Comparison of ENCODE assay signal across 9 mouse cellular contexts in the genomic region with DNA sequence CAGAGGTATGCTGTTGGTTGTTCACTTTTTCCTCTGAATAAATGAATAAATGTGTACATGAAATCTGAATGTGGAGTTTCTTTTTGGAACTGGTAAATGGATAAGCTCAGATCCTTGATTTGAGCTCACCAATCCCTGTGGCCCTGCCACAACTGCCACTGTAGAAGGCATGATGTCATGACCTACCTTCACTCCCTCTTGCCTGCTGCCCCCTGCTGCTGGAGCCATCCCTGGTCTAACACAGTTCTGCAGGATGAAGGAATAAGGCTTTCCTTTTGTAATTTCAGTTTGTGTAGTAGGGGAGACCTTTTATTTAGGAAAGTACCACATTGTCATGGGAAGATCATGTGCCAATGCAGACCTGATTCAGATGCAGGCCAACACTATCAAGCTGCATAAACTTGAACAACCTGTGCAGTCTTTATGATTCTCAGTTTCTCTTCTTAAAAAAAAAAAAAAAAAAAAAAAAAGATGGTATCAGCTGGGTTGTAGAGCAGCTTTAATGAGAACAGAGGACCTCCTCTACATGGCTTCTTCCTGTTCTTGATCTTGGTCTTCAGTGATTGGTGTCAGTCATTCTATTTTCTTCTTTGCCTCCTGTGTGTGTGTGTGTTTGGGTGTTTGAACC.
A peak's percentile ranks its signal among the peaks of the same experiment; 100 is the strongest.
DNase-seq lines count a peak whose midpoint lies in the region; ATAC-seq lines count a peak whose summit lies in the region.
"Had no signal": no experiment of that assay in that cellular context is flagged by ENCODE, and none has a peak within 500 bp of the region (broad histone marks: within the 10 kb centered on the region; RNA-seq: fewer than 3 reads in every experiment).

No protein-coding gene starts in this region.

- H3K4me1 ChIP-seq in embryonic facial prominence, embryonic 10.5 days, result peaks cover 11% of the 10 kb centered on the region
- no peaks in the 10 kb centered on the region for H3K4me1 ChIP-seq in hindbrain, embryonic 14.5 days (replicated peaks; ENCODE audit: control insufficient read depth, insufficient read depth, low read length)
- H3K4me1 ChIP-seq in hindbrain, embryonic 11.5 days (replicated peaks; ENCODE audit: control insufficient read depth, insufficient read depth, low read length), result no peaks in the 10 kb centered on the region

- no peak overlapping the region for H3K4me2 ChIP-seq in hindbrain, embryonic 14.5 days (replicated peaks)
- no peak overlapping the region for H3K4me2 ChIP-seq in hindbrain, embryonic 11.5 days (replicated peaks; ENCODE audit: low read depth, low read length)

- H3K9me3 ChIP-seq in embryonic facial prominence, embryonic 10.5 days, result no peaks in the 10 kb centered on the region
- H3K9me3 ChIP-seq in hindbrain, embryonic 14.5 days (ENCODE audit: control insufficient read depth, low read length), result no peaks in the 10 kb centered on the region
- H3K9me3 ChIP-seq in hindbrain, embryonic 11.5 days (ENCODE audit: control insufficient read depth, low read length), result no peaks in the 10 kb centered on the region
- H3K9me3 ChIP-seq: G1E had no signal

- no peak overlapping the region for H3K27ac ChIP-seq in embryonic facial prominence, embryonic 10.5 days (replicated peaks)
- no peak overlapping the region for H3K27ac ChIP-seq in hindbrain, embryonic 14.5 days
- H3K27ac ChIP-seq in hindbrain, embryonic 11.5 days (ENCODE audit: low read depth, low read length), result no peak overlapping the region

- no peak for ATAC-seq in hindbrain, embryonic 14.5 days (ENCODE audit: low FRiP score)
- ATAC-seq in hindbrain, embryonic 11.5 days (ENCODE audit: low FRiP score), result no peak

- H3K27me3 ChIP-seq in embryonic facial prominence, embryonic 10.5 days (replicated peaks; ENCODE audit: low read depth, poor library complexity, severe bottlenecking), result no peaks in the 10 kb centered on the region
- H3K27me3 ChIP-seq in hindbrain, embryonic 14.5 days (ENCODE audit: control insufficient read depth, insufficient read depth, low read length), result no peaks in the 10 kb centered on the region
- no peaks in the 10 kb centered on the region for H3K27me3 ChIP-seq in hindbrain, embryonic 11.5 days (ENCODE audit: control insufficient read depth, insufficient read depth, low read length)

- no peak overlapping the region for H3K9ac ChIP-seq in hindbrain, embryonic 14.5 days
- H3K9ac ChIP-seq in hindbrain, embryonic 11.5 days (ENCODE audit: low read depth, low read length), result no peak overlapping the region

- H3K36me3 ChIP-seq in embryonic facial prominence, embryonic 10.5 days (replicated peaks), result no peaks in the 10 kb centered on the region
- H3K36me3 ChIP-seq in hindbrain, embryonic 14.5 days (replicated peaks; ENCODE audit: control insufficient read depth, insufficient read depth), result no peaks in the 10 kb centered on the region
- H3K36me3 ChIP-seq in hindbrain, embryonic 11.5 days (ENCODE audit: control insufficient read depth, insufficient read depth, low read length), result no peaks in the 10 kb centered on the region
- H3K36me3 ChIP-seq: G1E had no signal

- DNase-seq in embryo, embryonic 11 days, result peak; percentile 34
- no peak for DNase-seq in embryo, embryonic 10.5 days (ENCODE audit: low spot score)
- DNase-seq in right cerebral cortex, postnatal 14 days, result peak; percentile 6
- no peak for DNase-seq in right cerebral cortex, postnatal 4 days
- DNase-seq in embryonic facial prominence, embryonic 10.5 days (ENCODE audit: low spot score), result peak; percentile 39
- peak; percentile 63 for DNase-seq in lung, postnatal 25 days (ENCODE audit: low spot score)
- DNase-seq in hindbrain, embryonic 14.5 days (ENCODE audit: low spot score), result no peak
- no peak for DNase-seq in hindbrain, embryonic 11.5 days (ENCODE audit: low spot score)

- no peak overlapping the region for H3K4me3 ChIP-seq in embryonic facial prominence, embryonic 10.5 days
- H3K4me3 ChIP-seq in hindbrain, embryonic 14.5 days (replicated peaks; ENCODE audit: low read length), result no peak overlapping the region
- H3K4me3 ChIP-seq in hindbrain, embryonic 11.5 days (ENCODE audit: low read depth, low read length), result no peak overlapping the region

Comparison
In these comparisons a context has a peak if more than half of its experiments do, and no peak if none do; other contexts are left out.
1. DNase-seq: peak in embryo, embryonic 11 days (single experiment), right cerebral cortex, postnatal 14 days (single experiment), embryonic facial prominence, embryonic 10.5 days (single experiment) and lung, postnatal 25 days (single experiment); none in embryo, embryonic 10.5 days (single experiment), right cerebral cortex, postnatal 4 days (single experiment), hindbrain, embryonic 14.5 days (single experiment) and hindbrain, embryonic 11.5 days (single experiment).